17 mouse cellular contexts compared by ENCODE assay signal in genomic region chr9:53130460-53130859, GRCm38 (mm10).
"Had no signal": no experiment of that assay in that cellular context is flagged by ENCODE, and none has a peak within 500 bp of the region (broad histone marks: within the 10 kb centered on the region; RNA-seq: fewer than 3 reads in every experiment).

No protein-coding gene starts in this region.

- H3K27me3 ChIP-seq: liver, embryonic 15.5 days; lung, embryonic 15.5 days; midbrain, embryonic 13.5 days; midbrain, embryonic 15.5 days; neural tube, embryonic 12.5 days; stomach, embryonic 15.5 days had no signal

- ATAC-seq: liver, postnatal 0 days; lung, postnatal 0 days; midbrain, embryonic 13.5 days; midbrain, embryonic 15.5 days had no signal

- H3K9me3 ChIP-seq: liver, embryonic 15.5 days; lung, embryonic 15.5 days; midbrain, embryonic 15.5 days; neural tube, embryonic 12.5 days; stomach, embryonic 15.5 days had no signal

- H3K4me1 ChIP-seq: liver, embryonic 15.5 days; lung, embryonic 15.5 days; midbrain, embryonic 13.5 days; midbrain, embryonic 15.5 days; neural tube, embryonic 12.5 days; stomach, embryonic 15.5 days had no signal

- H3K36me3 ChIP-seq: liver, embryonic 15.5 days; lung, embryonic 15.5 days; midbrain, embryonic 15.5 days; neural tube, embryonic 12.5 days; stomach, embryonic 15.5 days had no signal

- DNase-seq: liver, postnatal 0 days; lung, adult 2 months; lung, postnatal 14 days; lung, postnatal 36 days; right cerebral cortex, postnatal 14 days; thymus, adult 2 months; thymus, postnatal 25 days; thymus, postnatal 4 days had no signal

- H3K27ac ChIP-seq: liver, embryonic 15.5 days; lung, embryonic 15.5 days; macrophage; midbrain, embryonic 13.5 days; midbrain, embryonic 15.5 days; neural tube, embryonic 12.5 days; stomach, embryonic 15.5 days; stomach, postnatal 0 days had no signal

- H3K9ac ChIP-seq: liver, embryonic 15.5 days; liver, postnatal 0 days; lung, embryonic 15.5 days; midbrain, embryonic 13.5 days; midbrain, embryonic 15.5 days; neural tube, embryonic 12.5 days; stomach, embryonic 15.5 days had no signal

- H3K4me3 ChIP-seq: liver, embryonic 15.5 days; lung, embryonic 15.5 days; midbrain, embryonic 13.5 days; midbrain, embryonic 15.5 days; neural tube, embryonic 12.5 days; stomach, embryonic 15.5 days had no signal
